Mouse (Mus musculus) left cerebral cortex, adult 9 months (tissue): ENCODE measurements around the gene Cacnb2.

Experiments
- DNase-seq, 2 experiments: peaks; one replicate each; pipeline ENCODE4 v3.0.0; 2022; ENCODE audit warnings: low spot score in 2 of 2

Gene Cacnb2

DNA sequence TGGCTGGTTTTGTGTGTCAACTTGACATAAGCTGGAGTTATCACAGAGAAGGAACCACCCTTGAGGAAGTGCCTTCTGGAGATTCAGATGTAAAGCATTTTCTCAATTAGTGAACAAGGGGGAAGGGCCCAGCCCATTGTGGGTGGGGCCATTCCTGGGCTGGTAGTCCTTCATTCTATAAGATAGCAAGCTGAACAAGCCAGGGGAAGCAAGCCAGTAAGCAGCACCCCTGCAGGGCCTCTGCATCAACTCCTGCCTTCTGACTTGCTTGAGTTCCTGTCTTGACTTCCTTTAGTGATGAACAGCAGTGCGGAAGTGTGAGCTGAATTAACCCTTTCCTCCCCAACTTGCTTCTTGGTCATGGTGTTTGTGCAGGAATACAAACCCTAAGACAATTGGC lies 260.1 kb downstream of the Cacnb2 start:
- DNase-seq = no peak

DNA sequence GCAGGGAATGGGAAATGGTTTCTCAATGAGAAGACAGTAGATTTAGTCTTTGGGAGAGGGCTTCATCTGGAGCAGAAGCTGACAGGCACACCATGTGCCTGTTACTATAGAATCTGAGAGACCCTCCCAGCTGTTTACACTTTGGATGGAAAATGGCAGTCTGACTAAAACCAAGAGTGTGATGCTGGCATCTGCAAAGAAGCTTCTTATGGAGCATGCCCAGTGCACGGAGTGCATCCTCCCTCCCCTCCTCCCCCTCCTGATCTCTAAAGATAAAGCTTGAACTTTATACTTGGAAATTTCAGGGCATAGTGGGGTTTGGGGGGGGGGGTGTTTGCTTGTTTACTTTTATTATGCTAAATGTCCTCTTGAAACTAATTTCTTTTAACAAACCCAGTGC lies 270.2 kb downstream of the Cacnb2 start:
- no peak for DNase-seq

DNA sequence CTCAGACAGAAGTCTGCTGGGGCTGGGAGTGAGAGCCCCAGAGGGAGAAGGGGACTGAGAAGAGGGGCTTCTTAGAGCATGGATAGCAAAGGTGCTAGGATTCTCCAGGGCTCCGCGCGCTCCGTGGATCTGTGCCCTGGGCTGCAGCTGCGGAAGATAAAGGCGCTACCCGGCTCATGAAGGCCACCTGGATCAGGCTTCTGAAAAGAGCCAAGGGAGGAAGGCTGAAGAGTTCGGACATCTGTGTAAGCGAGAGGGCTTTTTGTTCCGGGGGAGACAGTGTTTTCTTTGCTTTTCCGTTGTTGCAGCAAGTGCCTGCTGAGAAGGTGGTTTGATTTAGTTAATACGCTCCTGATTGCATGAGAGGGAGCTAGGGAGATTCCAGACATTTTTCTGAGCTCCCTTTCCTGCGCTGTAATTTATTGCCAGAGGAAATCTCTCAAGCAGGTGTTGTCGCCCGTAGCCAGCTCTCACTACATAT lies 270.9 kb downstream of the Cacnb2 start:
- peak in 1 of 2 experiments; percentile 26 for DNase-seq

DNA sequence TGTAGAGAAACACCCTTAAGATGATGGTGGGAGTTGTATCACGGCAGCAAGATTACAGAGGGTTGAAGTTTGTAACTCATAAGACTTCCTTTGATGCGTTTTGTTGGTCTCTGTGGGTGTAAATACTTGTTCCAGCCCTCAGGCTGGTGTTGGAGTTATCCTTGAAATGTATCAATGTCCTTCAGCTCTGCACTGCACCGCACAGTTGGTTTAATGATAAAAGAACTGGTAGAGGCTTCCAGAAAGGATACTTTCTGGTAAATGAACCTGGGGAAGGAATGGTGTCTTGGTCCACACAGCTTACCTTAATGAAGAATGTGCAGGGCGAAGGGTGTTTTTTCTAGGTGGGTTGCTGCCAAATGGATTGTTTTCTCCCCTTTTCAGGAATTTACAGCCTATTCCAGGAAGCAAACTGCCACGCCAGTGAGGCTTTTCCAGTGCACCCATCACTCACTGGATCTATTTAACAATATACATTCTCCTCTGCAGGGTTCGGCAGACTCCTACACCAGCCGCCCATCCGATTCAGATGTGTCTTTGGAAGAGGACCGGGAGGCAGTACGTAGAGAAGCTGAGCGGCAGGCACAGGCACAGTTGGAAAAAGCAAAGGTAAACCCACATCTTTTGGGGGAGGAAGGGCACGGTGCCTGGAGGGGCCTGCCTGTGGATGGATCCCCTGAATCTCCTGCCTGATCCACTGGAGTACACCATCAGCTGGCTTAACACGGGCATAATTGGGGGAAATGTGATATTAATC lies 271.6 kb downstream of the Cacnb2 start:
- DNase-seq = peak in 1 of 2 experiments; percentile 35

DNA sequence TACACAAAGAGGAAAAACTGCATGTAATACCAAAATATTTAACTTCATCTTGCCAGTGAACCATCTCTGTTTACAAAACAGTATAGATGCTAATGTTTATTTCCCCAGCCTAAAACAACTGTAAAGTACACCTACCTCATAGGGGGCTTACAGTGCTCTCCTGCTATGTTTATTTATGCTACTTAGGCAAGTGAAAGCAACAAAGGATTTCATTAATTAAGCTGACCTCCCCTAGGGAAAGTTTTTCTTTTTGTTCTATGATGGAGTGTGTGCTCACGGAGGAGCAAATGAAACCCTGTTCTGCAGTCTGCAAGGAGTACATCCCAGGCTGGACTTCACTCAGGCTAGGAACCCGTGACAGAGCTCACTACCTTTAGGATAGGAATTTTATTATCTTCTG lies 272.2 kb downstream of the Cacnb2 start:
- no peak for DNase-seq

DNA sequence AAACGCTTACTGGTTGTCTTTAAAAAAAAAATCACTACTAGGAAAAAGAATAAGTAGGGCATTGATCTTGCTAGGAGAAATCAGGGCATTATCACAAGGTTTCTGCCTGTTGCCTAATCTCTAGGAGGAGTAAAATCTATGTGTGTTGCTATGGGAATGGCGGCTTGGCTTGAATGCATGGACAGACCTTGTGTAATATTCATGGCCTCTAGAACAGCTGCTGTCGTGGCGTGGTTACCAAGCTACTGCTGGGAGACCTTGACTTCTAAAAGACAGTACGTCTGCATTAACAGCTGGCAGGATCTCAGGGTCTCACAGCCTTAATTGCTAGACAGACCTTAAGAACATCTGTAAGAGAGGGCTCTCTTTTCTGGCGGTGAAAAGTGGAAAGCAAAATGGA lies 272.7 kb downstream of the Cacnb2 start:
- DNase-seq = no peak

DNA sequence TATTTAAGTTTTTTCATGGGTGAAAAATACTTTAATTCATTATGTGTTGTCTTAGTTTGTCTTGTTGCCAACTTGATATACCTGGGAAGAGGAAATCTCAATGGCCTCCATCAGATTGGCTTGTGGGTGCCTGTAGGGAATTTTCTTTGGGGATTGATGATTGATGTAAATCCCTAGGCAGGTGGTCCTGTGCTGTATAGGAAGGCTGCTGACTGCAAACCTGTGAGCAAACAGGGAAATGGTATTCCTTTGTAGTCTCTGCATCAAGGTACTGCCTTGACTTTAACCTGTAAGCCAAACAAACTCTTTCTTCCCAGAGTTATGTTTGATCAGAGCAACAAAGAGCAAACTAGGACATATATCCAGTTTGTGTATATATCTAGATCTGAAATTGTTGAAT lies 276.1 kb downstream of the Cacnb2 start:
- no peak for DNase-seq

DNA sequence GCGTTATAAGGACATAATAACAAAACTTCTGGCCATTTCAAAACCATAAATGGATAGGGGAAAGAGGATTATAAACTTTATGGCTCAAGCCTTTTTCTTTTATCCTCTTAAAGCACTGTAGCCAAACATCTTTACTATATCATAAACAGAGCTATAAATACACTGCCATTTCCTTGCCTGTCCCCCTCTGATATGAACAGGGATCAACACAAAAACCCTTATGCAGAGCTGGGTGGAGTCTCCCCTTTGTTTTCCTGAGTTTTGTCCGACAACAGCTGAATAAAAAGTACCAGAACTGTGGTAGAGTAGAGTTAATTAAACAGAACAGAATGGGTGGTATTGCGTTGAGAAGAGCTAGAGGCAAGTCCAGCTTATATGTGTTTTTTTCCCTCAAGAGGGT lies 280.6 kb downstream of the Cacnb2 start:
- DNase-seq = no peak

DNA sequence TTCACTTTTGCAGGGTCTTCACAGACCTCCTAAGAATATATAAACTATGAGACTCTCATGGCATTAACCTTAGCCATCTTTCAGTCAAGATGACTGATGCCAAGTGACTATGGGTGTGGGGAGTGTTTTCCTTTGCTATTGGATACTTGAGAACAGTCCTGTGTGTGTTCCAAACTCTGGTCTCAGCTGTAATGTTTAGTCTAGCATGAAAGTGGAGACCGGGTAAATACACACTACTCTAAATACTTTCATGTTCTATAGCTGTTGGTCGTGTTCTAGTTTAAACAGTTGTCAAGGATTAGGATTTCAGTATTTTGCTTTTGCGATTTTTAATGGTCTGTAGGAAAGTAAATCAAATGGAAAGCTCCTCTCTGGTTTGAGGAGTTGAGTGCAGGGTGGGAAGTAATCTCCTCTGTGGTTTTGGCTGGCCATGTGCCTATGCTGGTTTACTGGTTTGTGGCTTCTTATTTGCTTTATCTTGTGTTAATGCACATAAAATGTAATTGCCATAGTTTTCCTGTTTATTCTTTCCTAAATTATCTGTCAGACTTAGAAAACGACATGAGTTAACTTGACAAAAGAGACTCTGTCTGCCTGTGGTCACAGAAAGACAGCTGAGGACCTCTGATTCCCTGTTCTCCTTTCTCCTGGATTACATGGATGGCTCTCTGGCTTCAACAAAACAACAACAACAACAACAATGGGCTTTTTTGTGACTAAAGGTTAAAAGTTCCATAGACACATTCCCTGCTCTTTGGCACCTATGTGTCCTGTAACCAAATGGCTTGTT lies 285.7 kb downstream of the Cacnb2 start:
- no peak for DNase-seq

DNA sequence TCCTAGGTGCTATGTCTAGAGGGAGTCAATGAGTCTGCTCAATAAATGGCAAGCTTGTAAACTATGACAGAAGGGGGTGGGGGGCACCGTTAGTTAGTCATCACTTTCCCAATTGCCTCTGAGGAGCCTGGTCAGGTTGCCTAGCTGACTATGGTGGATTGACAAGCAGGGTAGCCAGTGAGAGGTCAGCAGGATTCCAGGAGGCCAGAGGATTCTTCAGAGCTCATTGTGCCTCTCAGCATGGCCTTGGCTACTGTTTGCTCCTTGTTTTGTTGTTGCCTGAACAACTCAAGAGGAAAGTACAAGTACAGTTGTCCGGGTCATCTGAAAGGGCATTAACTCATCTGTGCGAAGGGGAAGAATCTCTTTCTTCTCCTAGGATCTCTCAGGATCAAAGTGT lies 300.9 kb downstream of the Cacnb2 start:
- DNase-seq = no peak

DNA sequence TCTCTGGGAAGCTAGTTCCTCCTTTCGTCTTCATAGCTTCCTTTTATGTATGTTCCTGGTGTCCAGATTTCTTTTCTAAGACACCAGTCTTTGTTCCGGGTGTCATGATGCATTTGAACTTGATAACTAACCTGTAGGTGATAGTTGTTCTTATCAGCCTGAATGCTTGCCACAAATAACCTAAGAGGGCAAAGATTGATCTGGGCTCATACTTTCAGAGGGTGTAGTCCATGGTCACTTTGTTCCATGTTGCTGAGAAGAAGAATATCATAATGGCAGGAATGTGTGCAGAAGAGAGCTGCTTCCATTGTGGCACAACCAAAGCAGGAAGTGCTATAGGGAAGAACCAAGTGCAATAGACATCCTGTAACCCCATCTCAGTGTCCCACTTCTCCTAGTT lies 302.0 kb downstream of the Cacnb2 start:
- no peak for DNase-seq

DNA sequence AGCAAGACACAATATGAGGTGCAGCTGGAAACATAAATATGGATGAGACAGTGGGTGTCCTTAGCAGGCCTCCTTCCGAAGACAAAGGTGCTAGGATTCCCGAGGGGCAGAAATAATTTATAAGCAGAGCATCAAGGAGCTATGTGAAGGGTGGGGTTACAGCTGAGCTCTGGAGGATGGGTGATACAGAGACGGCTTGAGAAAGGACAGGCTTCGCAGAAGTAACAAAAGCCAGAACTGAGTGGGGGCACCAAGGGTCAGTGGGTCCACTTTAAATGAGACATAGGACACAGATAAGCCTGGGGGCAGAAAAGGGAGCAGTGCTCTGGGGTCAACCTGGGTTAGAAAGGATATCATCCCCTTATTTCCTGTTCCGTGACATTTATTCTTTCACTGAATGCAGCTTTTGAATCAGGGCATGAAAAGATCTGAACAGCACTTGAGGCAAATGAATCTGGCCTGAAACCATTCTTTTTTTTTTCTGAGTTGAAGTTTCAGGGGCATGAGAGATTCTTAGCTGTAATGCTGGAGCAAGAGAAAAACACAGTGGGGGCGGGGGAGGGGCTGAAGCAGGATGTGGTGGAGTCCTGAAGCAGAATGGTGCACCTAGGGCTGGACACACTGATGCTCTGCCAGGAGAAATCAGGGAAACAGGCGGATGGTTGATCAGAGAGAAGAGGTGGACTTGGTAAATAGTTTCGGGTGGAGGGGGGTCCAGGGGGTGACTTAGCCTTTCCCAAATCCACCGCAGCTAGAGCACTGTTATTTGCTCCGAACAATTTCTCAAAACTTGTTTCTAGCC lies 304.4 kb downstream of the Cacnb2 start:
- DNase-seq = no peak

DNA sequence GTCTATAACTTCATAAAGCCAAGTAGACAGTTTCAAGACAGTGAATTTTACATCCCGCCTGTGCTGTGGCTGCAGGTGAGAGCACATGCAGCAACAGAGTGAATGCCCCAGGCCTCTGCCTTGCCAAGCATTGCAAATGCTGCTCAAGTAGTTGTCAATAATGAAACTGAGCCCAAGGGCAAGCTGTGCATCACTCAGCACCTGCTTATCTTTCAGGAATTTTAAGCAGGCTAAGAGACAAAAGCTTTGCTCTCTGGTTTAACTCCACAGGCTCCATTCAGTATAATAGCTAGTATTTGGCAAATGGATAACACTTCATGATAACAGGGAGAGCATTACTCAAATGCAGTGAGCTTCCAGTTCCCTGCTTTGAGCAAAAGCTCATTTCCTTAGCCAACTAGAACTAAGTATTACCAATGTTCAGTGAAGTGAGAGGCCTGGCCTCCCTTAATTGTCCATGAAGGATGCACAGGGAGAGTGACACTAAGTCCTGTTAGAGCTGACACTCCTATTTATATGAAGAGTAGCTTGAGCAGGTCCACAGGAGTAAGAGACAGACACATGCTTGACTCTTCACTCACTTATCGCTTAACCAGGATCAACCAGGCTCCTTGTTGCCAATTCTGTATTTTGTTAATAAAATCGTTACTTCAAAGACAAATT lies 314.8 kb downstream of the Cacnb2 start:
- no peak for DNase-seq

DNA sequence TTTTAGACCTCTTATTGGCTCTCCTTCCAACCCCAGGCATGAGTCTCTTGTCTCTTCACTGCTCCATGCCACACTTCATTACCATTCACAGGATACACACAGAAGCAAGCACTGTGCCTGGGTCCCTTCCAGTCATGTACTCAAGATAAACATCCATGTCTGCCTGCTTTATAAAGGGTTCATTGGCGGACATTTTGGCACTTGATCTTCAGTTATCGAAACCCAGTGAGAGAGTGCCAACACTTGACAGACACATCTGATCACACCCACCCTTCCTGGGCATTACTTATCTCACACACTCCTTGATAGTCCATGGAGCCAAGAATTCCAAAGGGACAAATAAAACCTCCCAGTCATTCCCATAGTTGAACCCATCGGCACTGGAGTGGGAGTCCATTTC lies 327.0 kb downstream of the Cacnb2 start:
- no peak for DNase-seq

DNA sequence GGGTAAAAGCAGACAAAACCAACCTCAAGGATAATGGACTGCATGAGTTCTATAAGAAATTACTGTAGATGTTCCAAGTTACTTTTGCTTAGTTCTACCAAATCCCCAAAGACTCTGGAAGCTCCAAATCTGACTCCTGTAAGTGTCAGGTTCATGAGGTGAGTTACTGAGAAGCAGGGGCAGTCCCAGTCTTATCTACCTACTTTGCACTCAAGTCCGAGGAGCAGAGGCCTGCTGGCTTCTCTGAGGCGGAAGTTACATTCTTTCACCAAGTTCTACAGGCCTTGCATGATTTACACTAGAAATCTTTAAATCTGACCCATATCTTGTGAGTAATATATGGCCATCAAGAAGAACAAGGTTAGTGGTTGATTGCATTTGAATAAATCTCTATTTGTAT lies 329.1 kb downstream of the Cacnb2 start:
- DNase-seq = no peak

DNA sequence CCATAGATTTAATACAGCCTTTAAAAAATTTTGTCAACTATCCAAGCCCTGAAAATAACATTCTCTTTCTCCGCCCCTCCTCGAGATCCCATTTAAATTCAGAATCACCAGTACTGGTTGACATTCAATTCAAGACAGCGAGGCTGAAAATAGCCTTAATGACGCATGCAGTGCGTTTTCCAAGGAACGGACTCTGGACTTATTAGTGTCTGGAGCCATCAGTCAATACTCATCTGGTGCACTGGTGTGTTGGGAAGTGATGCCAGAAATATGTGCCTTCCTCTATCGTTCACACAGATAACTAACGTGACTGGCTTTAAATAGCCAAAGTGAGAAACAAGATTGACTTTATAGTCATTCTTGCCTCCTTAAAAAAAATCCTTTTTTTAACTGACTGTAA lies 333.6 kb downstream of the Cacnb2 start:
- DNase-seq = peak in 1 of 2 experiments; percentile 24

DNA sequence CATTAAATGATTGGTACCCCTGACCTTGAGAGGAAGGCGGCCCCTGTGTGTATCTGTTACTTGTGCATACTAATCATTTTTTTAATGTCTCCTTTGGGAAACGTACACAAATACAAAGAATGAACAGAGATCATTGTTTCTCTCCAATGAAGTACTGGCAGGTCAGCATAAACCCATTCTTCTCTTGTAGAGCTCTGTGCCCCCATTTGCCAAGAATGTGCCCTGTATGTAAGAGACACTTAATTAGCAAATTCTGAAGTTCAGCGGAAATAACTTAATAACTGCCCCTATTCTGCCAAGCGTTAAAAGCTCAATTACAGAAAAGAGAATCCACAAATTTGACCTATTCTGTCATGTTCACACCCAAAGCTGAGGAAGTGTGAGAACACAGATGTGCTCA lies 339.4 kb downstream of the Cacnb2 start:
- DNase-seq = no peak

DNA sequence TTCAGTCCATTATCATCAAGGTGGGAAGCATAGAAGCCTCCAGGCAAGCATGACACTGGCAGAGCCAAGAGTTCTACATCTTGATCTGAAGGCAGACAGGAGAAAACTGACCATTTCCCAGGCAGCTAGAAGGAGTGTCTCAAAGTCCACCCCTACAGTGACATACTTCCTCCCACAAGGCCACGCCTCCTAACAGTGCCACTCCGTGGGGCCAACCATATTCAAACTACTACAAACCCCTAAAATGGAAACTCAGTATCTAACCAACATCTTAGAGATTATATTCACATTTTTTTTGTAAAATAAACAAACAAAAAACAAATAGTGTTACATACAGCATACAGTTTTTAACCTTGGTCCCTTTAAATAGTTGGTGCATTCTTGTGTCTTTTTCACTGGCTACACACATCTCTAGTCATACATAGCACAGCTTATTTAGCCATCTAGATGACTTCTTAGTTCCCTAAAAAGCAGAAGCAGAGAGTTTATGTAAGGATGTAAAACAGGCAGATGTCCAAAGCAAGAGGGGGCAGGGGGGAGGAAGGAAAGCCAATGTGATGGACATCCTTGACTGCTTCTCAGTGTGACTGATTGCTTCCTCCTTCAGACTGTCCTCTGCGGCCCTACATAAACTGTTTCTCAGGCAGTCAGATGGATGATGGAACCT lies 340.9 kb downstream of the Cacnb2 start:
- no peak for DNase-seq

DNA sequence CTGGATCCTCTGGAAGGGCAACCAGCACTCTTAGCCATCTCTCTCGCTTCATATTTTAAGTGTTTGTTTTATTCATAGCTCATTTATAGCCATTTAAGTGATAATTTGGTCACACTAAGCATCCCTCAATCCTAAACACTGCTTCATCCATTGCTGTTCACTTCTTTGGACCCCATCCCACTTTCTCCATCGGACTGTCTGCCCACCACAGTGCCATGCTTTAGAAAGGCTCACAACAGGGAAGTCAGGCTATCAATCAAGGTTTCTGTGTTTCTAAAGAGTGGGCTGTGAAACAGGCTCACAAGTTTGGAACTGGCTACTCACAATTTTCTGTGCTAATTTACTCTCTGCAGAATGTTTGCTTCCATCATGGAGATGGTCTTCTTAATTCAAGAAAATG lies 350.2 kb downstream of the Cacnb2 start:
- DNase-seq = no peak

DNA sequence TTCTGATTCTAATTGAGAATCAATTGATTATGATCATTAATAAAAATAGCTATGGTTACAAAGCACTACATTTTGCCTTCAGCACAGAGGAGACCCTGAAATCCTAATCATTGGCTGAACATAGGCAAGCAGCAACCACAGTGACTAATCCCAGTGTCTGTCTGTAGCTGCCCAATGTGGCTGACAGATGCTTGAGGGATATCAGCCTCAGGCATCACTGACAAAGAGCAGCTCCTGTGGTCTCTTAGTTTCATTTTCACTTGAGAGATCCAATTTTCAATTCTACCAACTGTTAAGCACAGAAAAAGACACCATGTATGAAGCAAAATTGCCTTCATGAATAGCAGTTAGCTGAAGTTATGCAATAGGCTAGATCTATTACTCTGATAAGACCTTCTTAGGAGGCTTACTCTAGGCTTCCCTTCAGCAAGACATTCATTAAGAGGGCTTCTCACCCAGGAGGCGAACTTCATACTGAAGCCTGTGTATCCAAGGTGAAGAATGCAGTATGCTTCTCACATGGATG lies 358.1 kb downstream of the Cacnb2 start:
- DNase-seq = no peak

DNA sequence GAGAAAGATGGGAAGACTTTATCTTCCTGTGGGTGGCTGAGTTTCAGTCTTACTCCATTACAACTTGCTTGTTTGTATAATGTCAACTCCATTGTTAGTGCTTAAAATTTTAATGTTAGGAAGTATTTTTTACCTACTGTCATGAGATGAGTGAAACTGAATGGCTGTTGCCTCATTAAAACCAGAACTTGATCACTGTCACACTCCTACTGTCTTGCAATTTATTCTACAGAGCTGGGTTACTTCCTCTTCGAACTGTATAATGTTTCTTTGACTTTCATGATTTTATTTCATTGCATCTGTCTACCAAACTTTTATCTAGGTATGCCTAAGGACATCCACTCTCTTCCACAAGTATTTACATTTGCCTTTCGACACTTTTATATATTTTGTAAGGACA lies 358.6 kb downstream of the Cacnb2 start:
- no peak for DNase-seq
